Comparison of ENCODE assay signal across 8 mouse cellular contexts in genomic region chr2:167421330-167422149, GRCm38 (mm10). TPM values are rescaled to one million over a fixed set of nuclear protein-coding genes. Genes with fewer than 3 reads are reported as not detected.
DNase-seq lines count a peak whose midpoint lies in the region; ATAC-seq and TF ChIP-seq lines count a peak whose summit lies in the region.

TSS of gene Slc9a8 (plus strand) at chr2:167421712.

- peak; percentile 35 for TF ChIP-seq CTCF in forebrain, postnatal 0 days (IDR thresholded peaks at IDR 0.05; ENCODE audit: low read depth)

- peak within 1 kb of the TSS; percentile 86 to 95 for H3K4me3 ChIP-seq in ES-E14 (ENCODE audit: insufficient read depth in 1 of 2, low read depth in 1 of 2, low read length in 2 of 2, poor library complexity in 1 of 2, severe bottlenecking in 1 of 2)
- peak within 1 kb of the TSS; percentile 88 for H3K4me3 ChIP-seq in forebrain, postnatal 0 days (ENCODE audit: low read depth, low read length)
- peak within 1 kb of the TSS; percentile 93 for H3K4me3 ChIP-seq in lung, embryonic 15.5 days

- DNase-seq in ES-E14 (ENCODE audit: low read depth, low spot score): peak; percentile 84
- peak; percentile 90 to 94 for DNase-seq in cerebellum, adult 18-20 months
- DNase-seq in forebrain, postnatal 0 days: peak; percentile 92
- DNase-seq in heart, postnatal 4 days: peak; percentile 97
- peak; percentile 86 to 87 for DNase-seq in layer of hippocampus, adult 8-10 months (ENCODE audit: low spot score in 2 of 2)
- DNase-seq in ovary, adult 18-20 months (ENCODE audit: low spot score): peak; percentile 93
- peak; percentile 89 for DNase-seq in thymus, postnatal 0 days (ENCODE audit: low spot score)

- under 1% methylated on average over 65 of the region's 66 CpGs for WGBS in forebrain, postnatal 0 days
- under 1% methylated on average over 64 of the region's 66 CpGs for WGBS in lung, embryonic 15.5 days

- peak within 1 kb of the TSS; percentile 99 for H3K9ac ChIP-seq in ES-E14 (ENCODE audit: insufficient read depth, low read depth, low read length, poor library complexity, severe bottlenecking)
- peak within 1 kb of the TSS; percentile 96 for H3K9ac ChIP-seq in forebrain, postnatal 0 days
- H3K9ac ChIP-seq in lung, embryonic 15.5 days: peak within 1 kb of the TSS; percentile 95

- peak; percentile 97 for ATAC-seq in forebrain, postnatal 0 days
- peak; percentile 98 for ATAC-seq in lung, embryonic 15.5 days (ENCODE audit: borderline replicate concordance, extremely low read depth, low FRiP score, low TSS enrichment)

- H3K9me3 ChIP-seq in ES-E14 (ENCODE audit: control insufficient read depth, insufficient read depth, low read depth, low read length): no peaks in the 10 kb centered on the region
- no peaks in the 10 kb centered on the region for H3K9me3 ChIP-seq in forebrain, postnatal 0 days (ENCODE audit: low read length)
- no peaks in the 10 kb centered on the region for H3K9me3 ChIP-seq in lung, embryonic 15.5 days

- peak within 1 kb of the TSS; percentile 83 for H3K4me2 ChIP-seq in forebrain, postnatal 0 days (ENCODE audit: low read depth)
- H3K4me2 ChIP-seq in lung, embryonic 15.5 days: peak within 1 kb of the TSS; percentile 82

- H3K36me3 ChIP-seq in ES-E14 (ENCODE audit: control insufficient read depth, insufficient read depth, low read length, poor library complexity, severe bottlenecking): peaks cover 25% of the 10 kb centered on the region
- peaks cover 22% of the 10 kb centered on the region for H3K36me3 ChIP-seq in forebrain, postnatal 0 days (ENCODE audit: insufficient read depth)
- peaks cover 29% of the 10 kb centered on the region for H3K36me3 ChIP-seq in lung, embryonic 15.5 days

- in situ Hi-C loops in ES-E14 (cut with MboI; ENCODE audit: low sequenced_read_pairs in 2 of 2, unreplicated experiment in 2 of 2): no loop called here

- H3K4me1 ChIP-seq in ES-E14 (ENCODE audit: control insufficient read depth in 2 of 2, insufficient read depth in 2 of 2, low read length in 2 of 2, poor library complexity in 1 of 2): peaks cover 2 to 4% of the 10 kb centered on the region in 2 experiments; a peak in 2 of 4 replicates
- peaks cover 10% of the 10 kb centered on the region; the same call in 1 of the 2 replicates for H3K4me1 ChIP-seq in forebrain, postnatal 0 days (ENCODE audit: insufficient read depth)
- H3K4me1 ChIP-seq in lung, embryonic 15.5 days: peaks cover 19% of the 10 kb centered on the region

- H3K27me3 ChIP-seq in forebrain, postnatal 0 days (ENCODE audit: insufficient read depth, low read length): no peaks in the 10 kb centered on the region
- H3K27me3 ChIP-seq in lung, embryonic 15.5 days: no peaks in the 10 kb centered on the region

- H3K27ac ChIP-seq in ES-E14 (ENCODE audit: insufficient read depth, low read depth, low read length, poor library complexity, severe bottlenecking): peak within 1 kb of the TSS; percentile 98
- H3K27ac ChIP-seq in forebrain, postnatal 0 days (ENCODE audit: low read depth, low read length): peak within 1 kb of the TSS; percentile 100
- peak within 1 kb of the TSS; percentile 98 for H3K27ac ChIP-seq in lung, embryonic 15.5 days

TF ChIP-seq in ES-E14, 5 proteins besides CTCF, POLR2A, EP300 and RAD21:
- TF ChIP-seq ZNF384 (IDR thresholded peaks at IDR 0.05; ENCODE audit: low read depth, low read length): peak; percentile 95
- TF ChIP-seq MAFK (IDR thresholded peaks at IDR 0.05; ENCODE audit: insufficient read depth, low read depth, low read length): no peak
- TF ChIP-seq CHD2 (IDR thresholded peaks at IDR 0.05; ENCODE audit: low read depth, low read length): no peak
- TF ChIP-seq HCFC1 (IDR thresholded peaks at IDR 0.05; ENCODE audit: borderline replicate concordance, insufficient read depth, low read length): peak; percentile 70
- TF ChIP-seq ZC3H11A (IDR thresholded peaks at IDR 0.05; ENCODE audit: borderline replicate concordance, low read depth, low read length): no peak

RNA-seq across cellular contexts. Expression of gene Slc9a8, which starts in this region (rescaled TPM):
- 38.6 and 54.4 TPM in 2 replicates for total RNA-seq in ES-E14 (2012; rRNA removed)
- 23.5 and 38.4 TPM in 2 replicates for total RNA-seq in forebrain, postnatal 0 days (2014; rRNA removed)
- 10.9 and 18.0 TPM in 2 replicates for polyA plus RNA-seq in forebrain, postnatal 0 days (2015; fragmentation: Nextera tagmentation; extraction: Ambion mirVana)
- total RNA-seq in heart, postnatal 4 days (2021): 10 to 100 TPM; 29.4 to 30.5 TPM
- 10 to 100 TPM; 31.5 to 39.0 (median 35.7) TPM for total RNA-seq in layer of hippocampus, adult 8-10 months (2022)
- polyA plus RNA-seq in lung, embryonic 15.5 days (2015; fragmentation: Nextera tagmentation; extraction: Ambion mirVana): 20.3 and 21.4 TPM in 2 replicates
- 17.9 and 19.7 TPM in 2 replicates for polyA plus RNA-seq in thymus, postnatal 0 days (2015; fragmentation: Nextera tagmentation; extraction: Ambion mirVana)

Comparison
In these comparisons a context has a peak if more than half of its experiments do, and no peak if none do; other contexts are left out.
1. Peak in every context shown above with its lines: DNase-seq, ATAC-seq, H3K4me3 ChIP-seq and H3K27ac ChIP-seq.